Mouse (Mus musculus) limb, embryonic 14.5 days (tissue): Measurements from ENCODE around the gene Mcm2. TPM values are rescaled to one million over a fixed set of nuclear protein-coding genes. Genes with fewer than 3 reads are reported as not detected.

Source experiments
- ATAC-seq: fragments of 200-750 bp; cut with Nextera tagmentation; 2 replicates; pipeline ENCODE4 v1.8.0; 2017; ENCODE audit warnings: low read depth, moderate number of reproducible peaks, moderate TSS enrichment; ENCODE audit not compliant: low FRiP score
- DNase-seq: peaks from one replicate; pipeline ENCODE4 v3.0.0-alpha.2; 2015; ENCODE audit warnings: low spot score
- H3K27ac ChIP-seq: fragments of 300-500 bp; sonication (generic); replicated peaks from 2 replicates; pipeline ENCODE4 v1.5.1; 2014; ENCODE audit warnings: low read depth, mild to moderate bottlenecking, low read length, moderate library complexity, mixed read lengths
- H3K27me3 ChIP-seq: fragments of 300-500 bp; sonication (generic); 2 replicates; pipeline ENCODE4 v1.6.1; 2014; ENCODE audit warnings: low read length, mixed read lengths; ENCODE audit not compliant: control insufficient read depth, insufficient read depth
- H3K36me3 ChIP-seq: fragments of 300-500 bp; sonication (generic); 2 replicates; pipeline ENCODE4 v1.6.1; 2014; ENCODE audit warnings: mild to moderate bottlenecking, low read length, moderate library complexity, mixed read lengths; ENCODE audit not compliant: control insufficient read depth, insufficient read depth
- H3K4me1 ChIP-seq: fragments of 300-500 bp; sonication (generic); 2 replicates; pipeline ENCODE4 v1.6.1; 2014; ENCODE audit warnings: antibody characterized with exemption, low read length, mixed read lengths; ENCODE audit not compliant: control insufficient read depth, insufficient read depth
- H3K4me2 ChIP-seq: fragments of 300-500 bp; sonication (generic); replicated peaks from 2 replicates; pipeline ENCODE4 v1.6.1; 2014; ENCODE audit warnings: low read depth, mild to moderate bottlenecking, low read length, moderate library complexity; ENCODE audit not compliant: severe bottlenecking
- H3K4me3 ChIP-seq: fragments of 300-500 bp; sonication (generic); replicated peaks from 2 replicates; pipeline ENCODE4 v1.5.1; 2014; ENCODE audit warnings: low read length
- H3K9ac ChIP-seq: fragments of 300-500 bp; sonication (generic); 2 replicates; pipeline ENCODE4 v1.6.1; 2014; ENCODE audit warnings: mild to moderate bottlenecking, low read depth, low read length, moderate library complexity; ENCODE audit not compliant: severe bottlenecking
- H3K9me3 ChIP-seq: fragments of 300-500 bp; sonication (generic); 2 replicates; pipeline ENCODE4 v1.6.1; 2016; ENCODE audit warnings: low read length; ENCODE audit not compliant: control insufficient read depth
- POLR2A ChIP-seq: fragments of 200-500 bp; IDR thresholded peaks from 2 replicates; pipeline ENCODE4 v1.8.0; 2012; ENCODE audit warnings: inconsistent platforms, mild to moderate bottlenecking, moderate library complexity, borderline replicate concordance; ENCODE audit not compliant: insufficient read depth, insufficient read length; ENCODE audit errors: extremely low read depth
- WGBS: fragments of 180-500 bp; shearing (Covaris S2); extraction: QIAGEN DNeasy Blood & Tissue Kit; methylation state at CpG from one replicate; pipeline ENCODE4 v1.1.7; 2014; 5-methylcytosine and 5-hydroxymethylcytosine counted together
- polyA plus RNA-seq, 2 experiments: library from polyadenylated mRNA; depleted of rRNA in 1 of 2; stranded (reverse) in 1 of 2; unstranded in 1 of 2; fragments of >200 nt; fragmentation: Nextera tagmentation in 1 of 2; extraction: Ambion mirVana in 1 of 2; gene quantifications; 2 replicates each; pipeline versions ENCODE4 v1.2.1 to v1.2.3; 2012 to 2014

Mcm2 gene
- polyA plus RNA-seq, 2 experiments, result 107 to 108 TPM

- ATAC-seq (no peak; the same call in 1 of the 2 replicates), DNase-seq (peak; percentile 21)
- peaks cover 29% of the 10 kb centered on the region for H3K36me3 ChIP-seq
- H3K27me3 ChIP-seq, result no peaks in the 10 kb centered on the region
- peak overlapping the region; percentile 67 for H3K4me2 ChIP-seq
- peak overlapping the region; percentile 76 for H3K27ac ChIP-seq
- H3K4me1 ChIP-seq, result peaks cover 13% of the 10 kb centered on the region
- peak overlapping the region; percentile 80 for H3K4me3 ChIP-seq
- WGBS, result 0% methylated on average over 31 of the region's 32 CpGs
- no peak for TF ChIP-seq POLR2A
- no peaks in the 10 kb centered on the region for H3K9me3 ChIP-seq
- peak overlapping the region; percentile 81 for H3K9ac ChIP-seq
Measured at GRCm38 (mm10) chr6:88842731-88843151, 55.8 kb downstream of the Mcm2 start.

GRCm38 (mm10) chr6:88841781-88842689 is 56.5 kb downstream of the Mcm2 start, which contains the start of gene Abtb1:
Abtb1 (minus strand) TSS chr6:88841984.
- peak within 1 kb of the TSS; percentile 76 for H3K27ac ChIP-seq
- TF ChIP-seq POLR2A, result peak; percentile 67; the same call in 1 of the 2 replicates
- DNase-seq (peak; percentile 100), ATAC-seq (peak; percentile 97)
- peaks cover 34% of the 10 kb centered on the region for H3K36me3 ChIP-seq
- no peaks in the 10 kb centered on the region for H3K27me3 ChIP-seq
- peak within 1 kb of the TSS; percentile 81 for H3K9ac ChIP-seq
- WGBS, result under 1% methylated on average over 72 of the region's 72 CpGs
- peak within 1 kb of the TSS; percentile 80 for H3K4me3 ChIP-seq
- peaks cover 13% of the 10 kb centered on the region for H3K4me1 ChIP-seq
- no peaks in the 10 kb centered on the region for H3K9me3 ChIP-seq
- H3K4me2 ChIP-seq, result peak within 1 kb of the TSS; percentile 67

GRCm38 (mm10) chr6:88841514-88841780 is 57.1 kb downstream of the Mcm2 start:
- 0% methylated on average over 14 of the region's 22 CpGs for WGBS
- peak overlapping the region; percentile 80 for H3K4me3 ChIP-seq
- peaks cover 13% of the 10 kb centered on the region for H3K4me1 ChIP-seq
- peak overlapping the region; percentile 73 for H3K9ac ChIP-seq
- peak overlapping the region; percentile 55 for H3K27ac ChIP-seq
- TF ChIP-seq POLR2A, result 0 out of 2 replicates have a peak, but pooled peaks have one; percentile 21
- peaks cover 38% of the 10 kb centered on the region for H3K36me3 ChIP-seq
- no peaks in the 10 kb centered on the region for H3K27me3 ChIP-seq
- ATAC-seq, result 0 out of 2 replicates have a peak, but pooled peaks have one; percentile 1
- peak overlapping the region; percentile 67 for H3K4me2 ChIP-seq
- no peak for DNase-seq
- H3K9me3 ChIP-seq, result no peaks in the 10 kb centered on the region

GRCm38 (mm10) chr6:88840791-88841513 is 57.6 kb downstream of the Mcm2 start:
- Histone ChIP-seq H3K27ac (peak overlapping the region; percentile 55), H3K4me3 (peak overlapping the region; percentile 80), H3K27me3 (no peaks in the 10 kb centered on the region), H3K36me3 (peaks cover 42% of the 10 kb centered on the region), H3K9ac (peak overlapping the region; percentile 73), H3K4me1 (peaks cover 13% of the 10 kb centered on the region), H3K9me3 (no peaks in the 10 kb centered on the region), H3K4me2 (peak overlapping the region; percentile 67)
- ATAC-seq, result no peak
- WGBS, result 51% methylated on average over 9 of the region's 9 CpGs
- TF ChIP-seq POLR2A, result no peak
- no peak for DNase-seq

- Histone ChIP-seq H3K4me3 (no peak overlapping the region), H3K4me1 (peaks cover 13% of the 10 kb centered on the region), H3K27me3 (no peaks in the 10 kb centered on the region), H3K36me3 (peaks cover 46% of the 10 kb centered on the region), H3K9me3 (no peaks in the 10 kb centered on the region), H3K27ac (no peak overlapping the region), H3K4me2 (no peak overlapping the region), H3K9ac (no peak overlapping the region)
- no peak for DNase-seq
- TF ChIP-seq POLR2A, result no peak
- WGBS, result 69% methylated on average over 3 of the region's 3 CpGs
- no peak for ATAC-seq
Measured at GRCm38 (mm10) chr6:88840211-88840610, 58.4 kb downstream of the Mcm2 start.
